Mouse (Mus musculus) lung, postnatal 36 days (tissue): ENCODE results near the gene Calm1.
"Not testable (repeated sequence)": the region's sequence is repeated elsewhere in the genome, so short reads cannot be mapped to it uniquely, and the experiment has no call there.

ENCODE experiments used
- DNase-seq: peaks from one replicate; pipeline ENCODE4 v3.0.0; 2022; ENCODE audit warnings: mixed read lengths

Gene Calm1

DNA sequence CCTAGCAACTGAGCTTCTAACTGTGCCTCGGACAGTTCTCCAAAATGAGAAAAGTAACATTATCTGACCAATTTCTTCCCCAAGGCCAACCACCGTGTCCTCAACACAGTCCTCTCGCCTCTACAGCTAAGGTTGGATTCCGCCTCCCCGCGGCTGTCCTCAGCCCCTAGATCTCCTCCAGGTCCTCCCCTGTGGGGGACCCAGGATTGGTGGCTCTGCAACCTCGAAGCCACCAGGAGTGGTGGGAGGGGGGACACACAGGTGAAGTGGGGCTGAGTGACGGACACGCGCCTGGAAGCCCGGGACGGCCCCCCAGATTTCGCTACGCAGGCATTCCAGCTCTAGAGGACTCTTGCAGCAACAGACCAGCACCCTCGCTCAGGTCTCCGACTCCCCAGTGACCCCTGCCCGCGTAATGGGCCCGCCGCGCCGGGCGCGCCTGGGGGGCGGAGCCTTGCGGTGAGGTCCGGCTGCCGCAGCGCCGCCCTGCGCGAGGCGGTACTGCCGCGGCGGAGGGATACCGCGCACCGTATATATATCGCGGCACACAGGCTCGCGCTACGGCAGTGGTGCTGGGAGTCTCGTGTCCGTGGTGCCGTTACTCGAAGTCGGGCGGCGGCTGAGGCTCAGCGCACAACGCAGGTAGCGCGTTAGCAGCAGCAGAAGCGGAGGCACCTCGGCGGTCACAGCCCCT lies at the start of gene Calm1:
TSS of gene Calm1 (plus strand) at position 469 of the 694 bp plus-strand sequence.
- DNase-seq = peak; percentile 93

- no peak for DNase-seq
Measured at GRCm38 (mm10) chr12:100152466-100152865, 46.8 kb upstream of the Calm1 start.

GRCm38 (mm10) chr12:100159261-100159975 lies 39.8 kb upstream of the Calm1 start, which contains the start of gene Nrde2:
Gene Nrde2 (minus strand): TSS chr12:100159653.
- DNase-seq = peak; percentile 98

DNA sequence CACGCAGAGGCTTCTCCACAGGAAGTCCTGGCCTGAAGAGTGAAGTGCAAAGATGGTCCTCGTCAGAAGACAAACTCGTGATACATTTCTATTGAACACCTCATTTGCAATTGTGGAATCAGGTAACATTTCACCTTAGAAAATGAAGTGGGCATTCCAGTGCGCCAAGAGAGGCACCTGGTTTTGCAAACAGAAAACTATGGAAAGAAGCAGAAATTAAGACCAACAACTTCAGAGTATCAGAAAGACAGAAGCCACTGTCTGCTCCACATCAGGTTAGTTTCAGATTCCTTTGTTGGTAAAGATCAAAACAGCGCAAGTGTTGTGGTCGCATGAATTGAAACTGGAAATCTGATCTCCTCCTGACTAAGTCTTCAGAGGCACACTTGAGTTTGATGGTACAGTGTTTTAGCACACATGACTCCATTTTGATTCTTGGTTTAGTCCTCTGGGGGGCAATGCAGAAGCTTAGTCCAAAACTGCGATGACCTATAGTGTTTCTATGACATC lies 34.2 kb upstream of the Calm1 start:
- DNase-seq = no peak

- peak; percentile 57 for DNase-seq
Measured at GRCm38 (mm10) chr12:100166177-100166576, 33.1 kb upstream of the Calm1 start.

- DNase-seq = peak; percentile 47
Measured at GRCm38 (mm10) chr12:100166939-100167338, 32.3 kb upstream of the Calm1 start.

DNA sequence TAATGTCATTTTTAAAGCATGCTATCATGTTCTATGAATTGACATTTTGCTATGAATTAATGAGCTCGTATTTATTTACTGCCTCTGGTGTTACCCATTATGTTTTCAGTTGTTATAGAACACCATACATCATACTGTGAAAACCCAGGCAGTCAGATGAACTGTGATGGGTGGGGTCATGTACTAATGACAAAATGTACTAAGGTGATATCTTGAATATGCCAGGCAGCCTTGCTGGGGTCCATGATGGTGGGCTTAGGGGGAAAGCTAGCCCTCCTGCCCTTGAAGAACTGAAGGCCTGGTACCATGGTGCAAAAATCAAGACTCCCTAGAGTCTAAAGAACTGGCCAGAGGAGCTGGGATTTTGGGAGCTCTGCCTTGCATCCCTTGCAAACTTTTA lies 31.7 kb upstream of the Calm1 start:
- DNase-seq = no peak

- peak; percentile 50 for DNase-seq
Measured at GRCm38 (mm10) chr12:100167931-100168871, 31.0 kb upstream of the Calm1 start.

- DNase-seq = no peak
Measured at GRCm38 (mm10) chr12:100172481-100172880, 26.8 kb upstream of the Calm1 start.

DNA sequence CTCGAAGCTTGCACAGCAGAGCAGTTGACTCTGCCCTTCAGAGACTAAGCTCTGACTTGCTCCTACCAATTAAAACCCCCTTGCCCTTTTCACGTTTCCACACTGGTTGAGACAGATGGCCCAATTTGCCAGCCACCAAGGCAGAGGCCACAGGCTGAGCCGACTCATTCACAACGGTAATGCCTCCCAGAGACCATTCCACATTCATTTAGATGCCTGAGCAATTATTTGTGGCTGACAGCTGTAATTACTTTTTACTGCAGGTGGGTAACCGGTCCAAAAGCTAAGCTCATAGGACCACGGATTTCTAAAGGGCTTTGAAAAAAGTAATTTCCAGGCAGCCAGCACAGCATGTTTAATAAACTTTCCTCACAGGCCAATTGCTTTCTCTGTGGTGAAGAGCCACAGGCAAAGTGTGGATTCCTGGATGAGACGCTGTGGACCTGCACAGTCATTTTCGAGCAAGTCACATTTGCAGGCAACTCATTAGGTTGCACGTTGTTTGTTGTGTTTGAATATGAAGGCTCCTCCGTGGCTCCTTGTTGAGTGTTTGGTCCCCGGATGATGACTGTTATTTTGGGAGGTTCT lies 22.7 kb upstream of the Calm1 start:
- no peak for DNase-seq

- no peak for DNase-seq
Measured at GRCm38 (mm10) chr12:100178898-100179440, 20.3 kb upstream of the Calm1 start.

DNA sequence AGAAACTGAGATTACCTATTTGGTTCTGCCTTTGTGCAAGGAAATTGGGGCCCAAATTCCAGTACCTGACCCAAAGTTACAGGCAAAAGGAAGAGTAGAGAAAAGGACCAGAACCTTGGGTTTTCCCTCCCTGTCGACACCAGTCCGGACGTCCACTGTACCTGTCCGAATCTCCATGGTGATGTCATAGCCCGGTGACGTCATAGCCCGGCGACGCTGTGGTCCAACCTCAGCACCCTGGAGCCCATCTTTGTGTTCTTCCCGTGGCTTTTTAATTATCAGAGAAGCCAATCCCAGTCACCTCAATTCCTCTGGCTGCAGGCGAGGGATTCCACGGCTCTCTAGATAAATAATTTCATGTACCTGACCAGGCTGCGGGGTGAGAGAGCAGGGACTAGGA lies 18.4 kb upstream of the Calm1 start:
- DNase-seq = no peak

- DNase-seq = no peak
Measured at GRCm38 (mm10) chr12:100182676-100183075, 16.6 kb upstream of the Calm1 start.

DNA sequence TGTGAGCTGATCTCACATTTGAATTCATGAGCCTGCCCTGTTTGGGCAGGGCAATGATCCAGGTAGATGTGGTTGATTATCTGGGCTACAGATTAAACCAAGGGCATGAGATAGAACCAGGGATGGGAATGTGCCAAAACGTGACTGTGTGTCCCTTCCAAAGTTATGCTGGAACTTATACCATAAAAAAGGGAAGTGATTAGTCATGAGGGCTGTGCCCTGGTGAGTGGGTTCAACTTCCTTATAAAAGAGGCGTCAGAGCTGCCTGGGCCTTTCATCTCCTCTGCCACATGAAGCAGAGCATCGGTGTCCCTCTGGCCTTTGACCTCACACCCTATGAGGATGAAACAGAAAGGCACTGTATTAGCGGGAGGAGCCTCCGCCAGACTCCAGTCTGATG lies 15.3 kb upstream of the Calm1 start:
- peak; percentile 65 for DNase-seq

GRCm38 (mm10) chr12:100184976-100185375 lies 14.3 kb upstream of the Calm1 start:
- not testable (repeated sequence) for DNase-seq

- DNase-seq = peak; percentile 61
Measured at GRCm38 (mm10) chr12:100185897-100186296, 13.3 kb upstream of the Calm1 start.

DNA sequence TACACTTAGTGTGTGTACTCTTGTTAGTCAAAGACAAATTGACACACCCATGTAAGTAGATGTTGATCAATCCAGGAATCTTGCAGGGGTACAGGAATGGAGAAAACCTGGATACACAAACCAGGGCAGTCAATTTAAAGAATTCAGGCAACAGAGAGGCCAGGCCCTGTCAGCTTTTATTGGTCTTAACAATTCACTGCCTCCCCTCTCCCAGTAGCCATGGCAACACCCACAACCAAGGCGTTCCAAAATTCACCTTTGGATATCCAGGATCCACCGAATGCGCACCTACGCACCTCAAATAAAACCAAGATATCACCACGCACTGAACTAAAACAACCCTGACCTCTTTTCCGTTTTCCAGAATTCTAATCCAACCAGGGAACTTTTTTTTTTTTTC lies 12.9 kb upstream of the Calm1 start:
- peak; percentile 51 for DNase-seq

DNA sequence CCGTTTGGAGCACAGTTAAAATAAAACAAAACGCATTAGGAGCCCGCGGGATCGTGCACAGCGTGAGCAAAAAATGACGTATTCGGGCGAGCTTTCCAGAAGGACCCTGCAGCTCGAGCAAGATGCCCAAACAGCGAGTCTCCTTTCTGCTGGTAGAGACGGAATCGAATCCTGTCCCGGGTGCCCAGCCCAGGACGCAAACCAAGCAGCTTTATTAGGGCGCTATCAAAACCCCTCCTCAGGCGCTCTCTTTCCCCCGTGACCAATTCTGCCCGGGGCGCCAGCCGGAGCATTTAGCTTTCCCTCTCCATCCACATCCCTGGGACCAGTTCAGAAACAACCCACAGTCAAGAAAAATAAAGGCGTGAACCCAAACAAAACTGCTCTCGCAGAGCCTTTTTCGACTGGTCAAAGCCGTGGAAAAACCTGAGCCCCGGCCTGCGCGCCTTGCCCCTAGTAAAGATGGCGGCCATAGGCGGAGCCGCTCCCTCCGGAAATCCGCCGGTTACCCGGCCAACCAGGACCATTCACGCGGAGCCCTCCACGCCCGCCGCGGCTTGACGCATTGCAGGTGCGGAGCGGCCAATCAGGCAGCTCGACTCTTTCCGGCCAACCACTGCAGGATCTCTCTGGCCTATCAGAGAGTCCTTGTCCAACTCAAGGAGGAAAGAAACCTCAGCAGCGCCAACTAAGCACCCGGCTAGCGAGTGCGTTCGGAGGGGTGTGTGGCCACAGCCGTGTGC lies 12.1 kb upstream of the Calm1 start:
- peak; percentile 99 for DNase-seq

DNA sequence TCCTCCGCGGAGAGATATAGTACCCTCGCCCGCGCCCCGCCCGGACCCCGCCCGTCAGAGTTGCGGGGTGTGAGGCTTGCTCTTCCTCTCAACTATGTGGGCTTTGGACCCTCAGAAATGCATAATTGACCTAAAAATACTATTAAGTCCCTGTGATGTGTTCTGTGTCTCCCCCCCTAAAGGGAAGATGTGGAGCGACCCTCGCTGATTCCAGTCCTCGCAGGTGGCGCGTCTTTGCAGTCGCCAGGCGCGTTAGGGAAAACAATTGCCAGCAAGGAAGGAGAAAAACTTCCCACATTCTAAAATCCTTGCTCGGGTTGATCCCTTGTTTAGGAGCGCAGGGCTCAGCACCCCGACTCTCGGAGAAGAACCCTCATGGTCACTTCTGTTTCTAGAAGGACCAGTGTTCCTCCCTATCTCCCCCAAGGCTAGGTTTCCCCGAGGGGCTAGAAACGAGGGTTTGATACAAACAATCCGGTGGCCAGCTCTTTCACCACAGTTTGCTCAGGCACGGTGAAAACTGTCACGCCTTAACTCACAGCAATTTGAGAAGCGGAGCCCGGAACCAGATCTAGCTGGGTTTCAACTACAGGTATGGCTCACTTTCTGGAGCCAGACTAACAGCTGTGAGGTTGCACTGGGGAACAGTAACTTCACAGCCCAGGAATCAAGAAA lies 11.3 kb upstream of the Calm1 start:
- peak; percentile 63 for DNase-seq

DNA sequence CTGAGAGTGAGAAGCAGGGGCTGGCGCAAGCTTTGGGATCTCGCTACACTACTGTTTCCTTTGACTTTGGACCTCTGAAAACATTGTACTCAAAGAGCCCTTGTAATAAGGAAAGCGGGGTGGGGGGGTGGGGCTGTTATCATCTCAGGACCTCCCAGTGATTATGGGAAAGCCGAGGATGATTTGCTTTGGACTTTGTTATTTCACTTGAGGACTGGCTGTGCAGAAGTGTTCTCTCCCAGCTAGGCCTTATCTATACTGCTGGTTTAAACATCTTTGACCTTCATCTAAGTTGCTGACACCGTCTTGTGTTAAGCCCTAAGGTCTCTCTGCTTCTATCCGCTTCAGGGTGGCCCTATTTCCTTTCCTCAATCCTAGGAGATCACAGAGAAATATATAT lies 8.4 kb upstream of the Calm1 start:
- no peak for DNase-seq

DNA sequence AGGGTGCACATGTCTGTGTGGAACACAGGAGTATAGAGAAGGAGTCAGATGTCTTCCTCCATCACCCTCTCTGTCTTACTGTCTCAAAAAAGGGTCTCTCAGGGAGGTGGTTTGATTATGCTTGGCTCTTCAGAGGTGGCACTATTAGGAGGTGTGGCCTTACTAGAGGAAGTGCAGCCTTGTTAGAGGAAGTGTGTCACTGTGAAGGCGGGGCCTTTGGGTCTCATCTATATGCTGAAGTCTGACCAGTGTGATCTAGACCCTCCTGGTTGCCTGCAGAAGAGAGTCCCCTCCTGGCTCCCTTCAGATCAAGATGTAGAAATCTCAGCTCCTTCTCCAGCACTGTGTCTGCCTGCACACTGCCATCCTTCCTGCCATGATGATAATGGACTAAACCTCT lies 5.1 kb upstream of the Calm1 start:
- DNase-seq = no peak
